Mouse (Mus musculus) naive thymus-derived CD4-positive, alpha-beta T cell, adult 2 months (primary cell): ENCODE data around the gene Ufd1.
A peak's percentile ranks its signal among the peaks of the same experiment; 100 is the strongest.

Experiments
- DNase-seq: peaks from one replicate; pipeline ENCODE4 v3.0.0-alpha.2; 2011; ENCODE audit warnings: low read depth

The Ufd1 gene

GRCm38 (mm10) chr16:18811468-18812384, at the start of gene Ufd1, which contains the start of gene Cdc45:
Gene Ufd1 (plus strand): TSS chr16:18811779.
Gene Cdc45 (minus strand): TSS chr16:18811987.
- DNase-seq: peak; percentile 95

DNA sequence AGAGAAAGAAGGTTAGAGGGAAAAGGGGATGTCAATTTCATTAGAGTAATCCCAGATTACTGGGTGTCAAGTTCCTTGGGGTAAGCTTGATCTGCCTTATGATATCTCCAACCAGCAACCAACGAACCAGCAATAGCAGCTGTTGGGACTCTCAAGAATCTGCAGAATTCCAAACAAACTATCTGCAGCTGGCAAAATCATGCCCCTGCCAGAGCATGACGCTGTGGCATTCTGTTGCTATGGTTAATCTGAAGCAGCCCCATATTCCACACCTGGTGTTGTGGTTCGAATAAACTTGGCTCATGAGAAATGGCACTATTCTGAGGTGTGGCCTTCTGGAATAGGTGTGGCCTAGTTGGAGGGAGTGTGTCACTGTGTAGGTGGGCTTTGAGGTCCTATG, 48.6 kb upstream of the Ufd1 start:
- no peak for DNase-seq

GRCm38 (mm10) chr16:18766390-18766789, 45.2 kb upstream of the Ufd1 start:
- no peak for DNase-seq

DNA sequence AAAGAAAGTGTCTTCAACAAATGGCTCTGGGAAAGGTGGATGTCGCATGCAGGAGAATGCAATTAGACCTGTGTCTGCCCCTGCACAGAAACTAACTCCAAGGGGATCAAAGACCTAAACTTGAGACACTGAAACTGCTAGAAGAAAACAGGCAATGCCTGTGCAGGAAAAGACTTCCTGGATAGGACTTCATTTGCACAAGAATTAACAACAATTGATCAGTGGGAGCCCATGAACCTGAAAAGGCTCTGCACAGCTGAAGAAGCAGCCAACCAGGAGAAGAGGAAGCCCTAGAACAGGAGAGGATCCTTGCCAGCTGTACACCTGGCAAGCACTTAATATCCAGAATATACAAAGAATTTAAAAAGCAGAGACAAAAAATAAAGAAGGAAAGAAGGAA, 42.1 kb upstream of the Ufd1 start:
- no peak for DNase-seq

DNA sequence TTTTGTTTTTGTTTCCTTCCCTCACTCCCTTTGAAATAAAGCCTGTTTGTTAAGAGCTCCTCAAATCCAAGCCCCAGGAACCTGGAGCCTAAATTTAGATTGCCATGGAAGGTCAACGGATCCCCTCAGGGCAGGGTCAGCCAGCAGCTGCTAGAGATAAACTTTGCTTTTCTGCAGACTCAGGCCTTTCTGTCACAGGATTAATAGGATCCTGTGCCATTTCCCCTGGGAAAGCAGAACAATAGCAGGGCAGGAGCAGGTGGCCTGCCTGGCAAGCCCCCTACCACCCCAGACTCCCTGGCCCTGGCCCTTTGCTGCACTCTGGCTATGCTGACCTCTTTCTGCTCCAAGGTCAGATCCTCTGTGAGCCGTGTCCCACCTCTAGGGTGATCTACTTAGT, 37.6 kb upstream of the Ufd1 start:
- no peak for DNase-seq

DNA sequence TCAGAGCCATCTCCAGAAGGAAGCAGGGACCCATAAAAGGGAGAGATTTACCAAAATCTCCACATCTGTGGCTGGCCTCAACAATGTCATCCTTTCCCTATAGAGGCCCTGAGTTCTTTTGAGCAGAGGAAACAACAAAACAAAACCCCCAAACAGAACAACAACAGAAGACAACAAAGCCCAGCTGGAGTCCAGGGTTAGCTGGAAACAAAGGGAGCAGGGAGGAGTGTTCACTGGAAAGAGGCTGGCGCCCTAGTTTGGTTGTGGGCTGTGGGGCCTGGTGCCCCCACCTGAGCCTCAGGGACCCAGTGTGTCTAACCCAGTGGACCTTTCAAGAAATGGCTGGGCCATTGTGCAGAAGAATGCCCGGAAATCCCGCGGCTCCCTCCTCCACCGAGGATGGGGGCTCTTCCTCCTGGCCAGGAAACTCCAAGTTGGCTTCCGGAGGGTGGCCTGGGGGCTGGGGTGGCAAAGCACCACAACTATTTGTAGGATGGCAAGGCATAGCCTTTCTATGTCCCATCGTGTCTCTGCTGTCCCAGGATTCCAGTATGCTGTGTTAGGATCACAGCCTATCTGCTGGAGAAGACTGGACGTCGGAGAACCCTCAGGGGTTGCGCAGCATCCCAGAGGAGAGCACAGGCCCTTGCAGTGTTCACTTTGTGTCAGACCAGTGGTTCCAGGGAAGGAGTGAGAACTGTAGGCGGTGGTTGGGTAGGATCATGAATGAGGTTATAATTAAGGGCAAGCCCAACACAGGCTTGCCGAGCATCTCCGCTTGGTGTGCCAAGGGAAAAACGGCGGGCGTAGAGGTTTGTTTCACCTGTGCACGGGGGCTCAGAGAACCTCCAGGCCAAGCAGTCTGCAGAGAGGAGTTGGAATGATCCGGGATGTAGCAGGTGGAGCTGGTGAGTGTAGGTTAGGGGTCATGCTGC, 35.7 kb upstream of the Ufd1 start:
- no peak for DNase-seq

- no peak for DNase-seq
Observed at GRCm38 (mm10) chr16:18776556-18777100, 35.0 kb upstream of the Ufd1 start, which contains the start of gene Cldn5. Gene Cldn5 (plus strand): TSS chr16:18776847.

DNA sequence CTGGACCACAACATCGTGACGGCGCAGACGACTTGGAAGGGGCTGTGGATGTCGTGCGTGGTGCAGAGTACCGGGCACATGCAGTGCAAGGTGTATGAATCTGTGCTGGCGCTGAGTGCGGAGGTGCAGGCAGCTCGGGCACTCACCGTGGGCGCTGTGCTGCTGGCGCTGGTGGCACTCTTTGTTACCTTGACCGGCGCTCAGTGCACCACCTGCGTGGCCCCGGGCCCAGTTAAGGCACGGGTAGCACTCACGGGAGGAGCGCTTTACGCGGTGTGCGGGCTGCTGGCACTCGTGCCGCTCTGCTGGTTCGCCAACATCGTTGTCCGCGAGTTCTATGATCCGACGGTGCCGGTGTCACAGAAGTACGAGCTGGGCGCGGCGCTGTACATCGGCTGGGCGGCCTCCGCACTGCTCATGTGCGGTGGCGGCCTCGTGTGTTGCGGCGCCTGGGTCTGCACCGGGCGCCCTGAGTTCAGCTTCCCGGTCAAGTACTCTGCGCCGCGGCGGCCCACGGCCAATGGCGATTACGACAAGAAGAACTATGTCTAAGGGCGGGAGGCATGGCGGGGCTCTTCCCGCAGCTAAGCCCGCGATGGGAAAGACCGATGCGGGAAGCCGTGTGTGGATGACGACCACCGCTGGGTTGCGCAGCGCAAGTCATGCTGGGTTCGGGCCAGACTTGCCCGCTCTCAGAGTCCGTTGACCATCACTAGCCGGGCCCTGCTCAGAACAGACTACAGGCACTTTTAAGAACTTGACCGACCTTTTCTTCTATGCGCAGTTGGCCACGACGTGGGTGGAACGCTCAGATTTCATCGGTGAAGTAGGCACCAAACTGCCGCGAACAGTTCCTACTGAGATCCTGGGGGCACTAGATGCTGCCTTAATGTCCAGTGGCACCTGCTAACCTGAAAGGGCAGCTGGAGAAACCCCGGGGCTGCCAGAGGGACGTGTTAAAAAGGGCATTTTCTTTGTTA, 34.2 kb upstream of the Ufd1 start:
- DNase-seq: no peak

DNA sequence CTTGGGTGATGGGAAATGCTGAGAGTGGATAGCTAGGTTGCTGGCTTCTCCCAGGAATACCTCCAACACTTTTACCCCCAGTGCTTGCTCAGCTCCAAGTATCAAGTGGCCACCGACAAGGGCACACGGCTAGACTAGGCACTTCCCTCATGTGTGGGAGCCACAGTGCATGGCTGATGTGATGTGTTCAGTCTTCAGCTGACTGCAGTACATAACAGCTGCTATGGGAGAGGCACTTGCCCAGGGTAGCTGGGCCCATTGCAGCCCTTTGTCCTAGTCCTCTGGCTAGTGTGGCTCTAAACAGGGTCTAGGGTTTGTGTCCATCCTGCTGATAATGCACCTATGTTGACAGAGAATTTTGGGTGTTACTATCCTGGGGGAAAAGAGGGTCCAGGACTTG, 33.1 kb upstream of the Ufd1 start:
- no peak for DNase-seq

DNA sequence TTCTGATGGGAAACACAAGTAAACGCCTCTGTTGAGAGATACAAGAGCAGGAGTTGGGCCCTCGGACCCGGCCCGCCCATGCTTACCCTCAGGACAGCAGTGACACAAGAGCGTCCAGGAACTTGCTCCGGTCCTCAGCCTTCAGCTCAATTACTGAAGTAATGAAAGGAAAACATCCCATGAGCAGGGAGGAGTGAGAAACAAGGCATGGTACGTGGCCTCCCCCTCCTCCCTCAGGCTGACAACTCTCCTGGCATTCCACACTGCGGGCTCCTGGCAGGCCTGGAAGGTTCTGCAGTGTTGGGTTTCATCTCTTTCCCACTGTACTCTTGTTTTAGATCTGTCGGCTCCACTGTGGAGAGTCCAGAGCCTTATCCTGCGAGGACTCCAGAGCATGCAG, 29.8 kb upstream of the Ufd1 start:
- no peak for DNase-seq

DNA sequence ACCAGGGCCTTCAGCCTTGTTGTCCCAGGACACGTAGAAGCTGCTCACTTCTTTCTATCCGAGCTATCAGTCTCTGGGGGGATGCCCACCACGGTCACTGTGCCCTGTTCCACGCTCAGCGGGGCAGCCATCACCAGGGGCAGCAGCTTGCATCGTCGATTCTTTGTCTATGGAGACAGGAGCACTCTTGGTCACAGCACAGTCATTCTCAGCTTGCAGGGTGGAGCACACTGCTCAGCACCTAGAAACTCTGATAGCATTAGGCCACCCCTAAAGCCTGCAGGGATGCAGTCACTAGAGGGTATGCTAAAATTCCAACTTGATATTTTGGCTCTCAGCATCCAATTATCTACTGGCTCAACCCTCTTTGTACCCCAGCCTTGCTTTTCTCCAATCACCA, 26.6 kb upstream of the Ufd1 start:
- no peak for DNase-seq

- no peak for DNase-seq
Observed at GRCm38 (mm10) chr16:18785485-18785884, 26.1 kb upstream of the Ufd1 start.

- no peak for DNase-seq
Observed at GRCm38 (mm10) chr16:18786652-18787051, 24.9 kb upstream of the Ufd1 start.

GRCm38 (mm10) chr16:18788627-18789406, 22.8 kb upstream of the Ufd1 start:
- no peak for DNase-seq

DNA sequence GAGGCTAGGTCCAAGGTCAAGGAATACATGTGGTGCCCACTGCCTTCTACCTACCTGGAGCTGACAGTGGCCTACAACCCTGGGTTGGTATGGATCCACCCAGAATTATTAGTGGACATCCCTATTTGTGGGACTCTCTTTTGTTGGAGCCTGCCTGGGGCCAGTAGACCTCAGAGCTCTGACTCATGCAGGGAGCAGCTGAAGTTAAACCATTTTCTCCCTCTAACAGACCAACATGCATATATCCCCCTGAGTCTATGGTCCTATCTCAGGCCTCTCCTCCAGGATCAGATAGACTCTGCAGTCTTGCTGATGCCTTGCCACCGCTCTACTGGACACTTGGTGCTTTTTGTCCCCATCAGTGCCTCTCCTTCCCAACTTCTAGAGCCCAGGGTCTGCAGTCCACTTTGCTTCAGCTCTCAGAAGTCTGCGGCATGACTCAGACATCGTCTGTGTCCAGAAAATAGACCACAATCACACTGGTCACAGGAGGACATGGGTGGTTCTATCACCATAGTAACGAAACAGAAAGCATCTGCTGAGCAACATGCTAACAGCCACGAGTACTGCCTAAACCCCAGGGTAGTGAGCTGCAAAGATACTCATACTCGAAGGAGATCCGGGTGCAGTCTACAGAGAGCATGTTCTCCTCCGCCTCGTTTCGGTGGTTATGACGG, 16.2 kb upstream of the Ufd1 start:
- DNase-seq: no peak

DNA sequence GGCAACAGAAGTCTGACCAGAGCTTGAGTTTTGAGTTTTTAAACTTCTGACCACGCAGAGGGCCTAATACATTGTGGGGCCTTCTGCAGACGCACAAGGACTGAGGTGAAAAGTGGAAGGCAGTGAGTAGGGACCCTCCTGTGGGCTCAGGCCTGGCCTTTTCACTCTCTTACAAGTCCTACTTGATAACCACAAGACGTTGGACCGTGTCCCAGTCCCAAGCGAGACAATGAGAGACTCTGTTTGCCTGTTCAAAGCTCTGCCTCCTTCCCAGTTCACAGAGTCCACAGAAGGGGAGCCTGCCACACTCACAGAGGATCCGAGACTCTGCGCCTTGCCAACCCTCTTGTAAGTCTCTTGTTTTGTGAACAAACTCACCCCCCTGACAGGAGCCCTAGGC, 14.9 kb upstream of the Ufd1 start:
- DNase-seq: no peak

DNA sequence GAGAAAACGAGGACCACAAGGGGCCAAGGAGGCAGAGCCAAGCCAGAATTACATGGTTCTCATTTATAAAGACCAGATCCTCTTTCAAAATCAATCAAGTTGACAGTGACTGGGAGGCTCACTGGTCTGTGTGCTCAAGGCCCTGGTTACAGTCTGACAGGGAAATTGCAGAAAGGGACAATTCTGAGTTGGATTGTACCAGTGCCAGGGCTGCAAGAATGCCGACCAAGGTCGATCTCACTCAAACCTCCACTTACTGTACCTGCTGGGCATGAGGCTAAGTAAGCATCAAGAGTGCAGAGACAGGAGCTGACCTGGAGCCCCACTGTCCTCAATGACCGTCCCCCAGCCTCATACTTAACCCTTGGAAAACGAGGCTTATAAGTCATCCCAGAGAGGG, 13.4 kb upstream of the Ufd1 start:
- DNase-seq: no peak

GRCm38 (mm10) chr16:18798841-18799240, 12.7 kb upstream of the Ufd1 start:
- no peak for DNase-seq

DNA sequence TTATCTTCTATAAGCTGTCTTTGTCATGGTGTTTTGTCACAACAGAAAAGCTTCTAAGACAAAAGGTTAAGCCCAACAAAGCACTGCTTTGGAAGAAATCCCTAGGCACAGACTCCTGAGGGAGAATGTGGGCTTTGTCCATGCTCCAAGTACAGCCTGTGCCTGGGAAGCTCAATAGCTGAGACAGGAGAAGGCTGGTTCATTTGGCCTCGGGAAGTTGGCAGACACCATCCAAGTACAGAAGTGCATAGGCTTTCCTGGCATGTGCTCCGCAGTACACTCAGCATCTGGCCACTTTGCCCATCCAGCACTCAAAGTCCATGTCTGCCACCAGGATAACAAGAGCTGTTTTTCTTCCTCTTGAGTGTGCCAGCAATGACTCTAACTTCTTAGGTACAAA, 5.8 kb upstream of the Ufd1 start:
- no peak for DNase-seq

GRCm38 (mm10) chr16:18809001-18809400, 2.6 kb upstream of the Ufd1 start:
- no peak for DNase-seq
